Mouse (Mus musculus): ENCODE data around the gene Slc2a3. TPM values are rescaled to one million over a fixed set of nuclear protein-coding genes. Genes with fewer than 3 reads are reported as not detected.
"Not testable (repeated sequence)": the region's sequence is repeated elsewhere in the genome, so short reads cannot be mapped to it uniquely, and the experiment has no call there.

The Slc2a3 gene
- polyA plus RNA-seq, 1 experiment from 2014 or later: 72.9 TPM

GRCm38 (mm10) chr6:122714707-122715365 lies 86.6 kb downstream of the Slc2a3 start:
- H3K9ac ChIP-seq (ENCODE audit: low read length): no peak overlapping the region
- no peaks in the 10 kb centered on the region for H3K4me1 ChIP-seq (ENCODE audit: control insufficient read depth, insufficient read depth, low read length)
- H3K27ac ChIP-seq (replicated peaks; ENCODE audit: low read depth, low read length): no peak overlapping the region
- ATAC-seq (ENCODE audit: insufficient number of reproducible peaks, low FRiP score, low TSS enrichment, low read depth) (no peak), DNase-seq (ENCODE audit: low spot score) (no peak)
- 65% methylated on average over 7 of the region's 7 CpGs for WGBS
- H3K4me3 ChIP-seq (ENCODE audit: low read depth, low read length): no peak overlapping the region
- no peaks in the 10 kb centered on the region for H3K27me3 ChIP-seq (ENCODE audit: control insufficient read depth, insufficient read depth, low read length)
- H3K4me2 ChIP-seq (ENCODE audit: low read depth, severe bottlenecking): no peak overlapping the region
- H3K36me3 ChIP-seq (ENCODE audit: control insufficient read depth, insufficient read depth, low read length): no peaks in the 10 kb centered on the region
- H3K9me3 ChIP-seq (ENCODE audit: control insufficient read depth, low read length): no peaks in the 10 kb centered on the region

GRCm38 (mm10) chr6:122713116-122713515 lies 88.3 kb downstream of the Slc2a3 start:
- 90% methylated on average over 7 of the region's 7 CpGs for WGBS
- H3K27me3 ChIP-seq (ENCODE audit: control insufficient read depth, insufficient read depth, low read length); H3K4me2 ChIP-seq (ENCODE audit: low read depth, severe bottlenecking); H3K4me1 ChIP-seq (ENCODE audit: control insufficient read depth, insufficient read depth, low read length); DNase-seq (ENCODE audit: low spot score); H3K36me3 ChIP-seq (ENCODE audit: control insufficient read depth, insufficient read depth, low read length); H3K9ac ChIP-seq (ENCODE audit: low read length); H3K4me3 ChIP-seq (ENCODE audit: low read depth, low read length); H3K9me3 ChIP-seq (ENCODE audit: control insufficient read depth, low read length); H3K27ac ChIP-seq (replicated peaks; ENCODE audit: low read depth, low read length): not testable (repeated sequence)
- ATAC-seq (ENCODE audit: insufficient number of reproducible peaks, low FRiP score, low TSS enrichment, low read depth): 0 out of 2 replicates have a peak, but pooled peaks have one; percentile 51

- no peak for ATAC-seq (ENCODE audit: insufficient number of reproducible peaks, low FRiP score, low TSS enrichment, low read depth)
- WGBS: 91% methylated on average over 2 of the region's 2 CpGs
These were observed 90.0 kb downstream of the Slc2a3 start for GRCm38 (mm10) chr6:122711455-122711854.

GRCm38 (mm10) chr6:122708826-122709225 lies 92.6 kb downstream of the Slc2a3 start:
- no peak for ATAC-seq (ENCODE audit: insufficient number of reproducible peaks, low FRiP score, low TSS enrichment, low read depth)

More at GRCm38 (mm10) chr6:122711455-122711854, 90.0 kb downstream of the Slc2a3 start:
- Histone ChIP-seq H3K9ac (ENCODE audit: low read length) (no peak overlapping the region), H3K4me1 (ENCODE audit: control insufficient read depth, insufficient read depth, low read length) (no peaks in the 10 kb centered on the region), H3K4me3 (ENCODE audit: low read depth, low read length) (no peak overlapping the region), H3K27ac (replicated peaks; ENCODE audit: low read depth, low read length) (no peak overlapping the region), H3K27me3 (ENCODE audit: control insufficient read depth, insufficient read depth, low read length) (peaks cover 14% of the 10 kb centered on the region), H3K9me3 (ENCODE audit: control insufficient read depth, low read length) (no peaks in the 10 kb centered on the region), H3K4me2 (ENCODE audit: low read depth, severe bottlenecking) (no peak overlapping the region), H3K36me3 (ENCODE audit: control insufficient read depth, insufficient read depth, low read length) (no peaks in the 10 kb centered on the region)
- DNase-seq (ENCODE audit: low spot score): no peak

GRCm38 (mm10) chr6:122707036-122707800 lies 94.2 kb downstream of the Slc2a3 start, which contains the start of gene Nanog:
Gene Nanog (plus strand): TSS chr6:122707489.
- WGBS: 18% methylated on average over 12 of the region's 12 CpGs
- Histone ChIP-seq H3K4me2 (ENCODE audit: low read depth, severe bottlenecking) (no peak within 1 kb of the TSS), H3K27me3 (ENCODE audit: control insufficient read depth, insufficient read depth, low read length) (peaks cover 16% of the 10 kb centered on the region), H3K36me3 (ENCODE audit: control insufficient read depth, insufficient read depth, low read length) (no peaks in the 10 kb centered on the region), H3K9ac (ENCODE audit: low read length) (no peak within 1 kb of the TSS), H3K27ac (replicated peaks; ENCODE audit: low read depth, low read length) (no peak within 1 kb of the TSS), H3K4me3 (ENCODE audit: low read depth, low read length) (no peak within 1 kb of the TSS), H3K4me1 (ENCODE audit: control insufficient read depth, insufficient read depth, low read length) (no peaks in the 10 kb centered on the region; the same call in 1 of the 2 replicates), H3K9me3 (ENCODE audit: control insufficient read depth, low read length) (no peaks in the 10 kb centered on the region)
- ATAC-seq (ENCODE audit: insufficient number of reproducible peaks, low FRiP score, low TSS enrichment, low read depth) (no peak), DNase-seq (ENCODE audit: low spot score) (no peak)

More at GRCm38 (mm10) chr6:122708826-122709225, 92.6 kb downstream of the Slc2a3 start:
- Histone ChIP-seq H3K36me3 (ENCODE audit: control insufficient read depth, insufficient read depth, low read length) (no peaks in the 10 kb centered on the region), H3K9me3 (ENCODE audit: control insufficient read depth, low read length) (no peaks in the 10 kb centered on the region), H3K4me2 (ENCODE audit: low read depth, severe bottlenecking) (no peak overlapping the region), H3K9ac (ENCODE audit: low read length) (no peak overlapping the region), H3K4me1 (ENCODE audit: control insufficient read depth, insufficient read depth, low read length) (no peaks in the 10 kb centered on the region), H3K27ac (replicated peaks; ENCODE audit: low read depth, low read length) (no peak overlapping the region), H3K4me3 (ENCODE audit: low read depth, low read length) (no peak overlapping the region), H3K27me3 (ENCODE audit: control insufficient read depth, insufficient read depth, low read length) (peaks cover 16% of the 10 kb centered on the region)
- no peak for DNase-seq (ENCODE audit: low spot score)
- WGBS: 69% methylated on average over 4 of the region's 4 CpGs

- Histone ChIP-seq H3K4me1 (ENCODE audit: control insufficient read depth, insufficient read depth, low read length) (no peaks in the 10 kb centered on the region; the same call in 1 of the 2 replicates), H3K27ac (replicated peaks; ENCODE audit: low read depth, low read length) (no peak overlapping the region), H3K36me3 (ENCODE audit: control insufficient read depth, insufficient read depth, low read length) (no peaks in the 10 kb centered on the region), H3K27me3 (ENCODE audit: control insufficient read depth, insufficient read depth, low read length) (peaks cover 16% of the 10 kb centered on the region), H3K9me3 (ENCODE audit: control insufficient read depth, low read length) (no peaks in the 10 kb centered on the region), H3K4me3 (ENCODE audit: low read depth, low read length) (no peak overlapping the region), H3K4me2 (ENCODE audit: low read depth, severe bottlenecking) (no peak overlapping the region), H3K9ac (ENCODE audit: low read length) (no peak overlapping the region)
- DNase-seq (ENCODE audit: low spot score) (no peak), ATAC-seq (ENCODE audit: insufficient number of reproducible peaks, low FRiP score, low TSS enrichment, low read depth) (no peak)
- WGBS: 74% methylated on average over 12 of the region's 12 CpGs
These were observed 95.1 kb downstream of the Slc2a3 start for GRCm38 (mm10) chr6:122706337-122706840.

GRCm38 (mm10) chr6:122703706-122704105 lies 97.7 kb downstream of the Slc2a3 start:
- Histone ChIP-seq H3K27me3 (ENCODE audit: control insufficient read depth, insufficient read depth, low read length) (peaks cover 16% of the 10 kb centered on the region), H3K9ac (ENCODE audit: low read length) (no peak overlapping the region), H3K9me3 (ENCODE audit: control insufficient read depth, low read length) (no peaks in the 10 kb centered on the region), H3K4me3 (ENCODE audit: low read depth, low read length) (no peak overlapping the region), H3K4me2 (ENCODE audit: low read depth, severe bottlenecking) (no peak overlapping the region), H3K4me1 (ENCODE audit: control insufficient read depth, insufficient read depth, low read length) (no peaks in the 10 kb centered on the region; the same call in 1 of the 2 replicates), H3K27ac (replicated peaks; ENCODE audit: low read depth, low read length) (no peak overlapping the region), H3K36me3 (ENCODE audit: control insufficient read depth, insufficient read depth, low read length) (no peaks in the 10 kb centered on the region)
- DNase-seq (ENCODE audit: low spot score): no peak
- 13% methylated on average over 1 of the region's 1 CpGs for WGBS
- no peak for ATAC-seq (ENCODE audit: insufficient number of reproducible peaks, low FRiP score, low TSS enrichment, low read depth)

- ATAC-seq (ENCODE audit: insufficient number of reproducible peaks, low FRiP score, low TSS enrichment, low read depth) (no peak), DNase-seq (ENCODE audit: low spot score) (no peak)
- no peak overlapping the region for H3K4me3 ChIP-seq (ENCODE audit: low read depth, low read length)
- H3K27me3 ChIP-seq (ENCODE audit: control insufficient read depth, insufficient read depth, low read length): peaks cover 13% of the 10 kb centered on the region
- 14% methylated on average over 6 of the region's 6 CpGs for WGBS
- no peak overlapping the region for H3K4me2 ChIP-seq (ENCODE audit: low read depth, severe bottlenecking)
- no peaks in the 10 kb centered on the region for H3K36me3 ChIP-seq (ENCODE audit: control insufficient read depth, insufficient read depth, low read length)
- no peak overlapping the region for H3K27ac ChIP-seq (replicated peaks; ENCODE audit: low read depth, low read length)
- no peaks in the 10 kb centered on the region for H3K9me3 ChIP-seq (ENCODE audit: control insufficient read depth, low read length)
- no peaks in the 10 kb centered on the region; the same call in 1 of the 2 replicates for H3K4me1 ChIP-seq (ENCODE audit: control insufficient read depth, insufficient read depth, low read length)
- H3K9ac ChIP-seq (ENCODE audit: low read length): no peak overlapping the region
These were observed 98.2 kb downstream of the Slc2a3 start for GRCm38 (mm10) chr6:122703251-122703650.
